Mouse (Mus musculus) heart, postnatal 25 days (tissue): ENCODE data around the gene Lipo4. TPM values are rescaled to one million over a fixed set of nuclear protein-coding genes. Genes with fewer than 3 reads are reported as not detected.
"Not testable (repeated sequence)": the region's sequence is repeated elsewhere in the genome, so short reads cannot be mapped to it uniquely, and the experiment has no call there.

Experiments used
- DNase-seq: peaks from one replicate; pipeline ENCODE4 v3.0.0; 2022; ENCODE audit warnings: low spot score
- intact Hi-C: fragments of 180-260 bp; cut with DNase I; formaldehyde crosslinking; loops from one replicate; pipeline ENCODE4 v1.15.1; 2025
- total RNA-seq, 2 experiments: library from RNA; stranded (reverse); gene quantifications; 2 replicates each; pipeline ENCODE4 v1.2.3; 2021

Lipo4 gene
- under 1 TPM; 0.26 to 0.34 TPM for total RNA-seq

GRCm38 (mm10) chr19:33517680-33518079 lies at the start of gene Lipo4:
Gene Lipo4 (minus strand): TSS chr19:33517780.
- intact Hi-C loops: no loop called here

GRCm38 (mm10) chr19:33456426-33456825 lies 61.2 kb downstream of the Lipo4 start:
- intact Hi-C loops, DNase-seq: not testable (repeated sequence)

More at GRCm38 (mm10) chr19:33517680-33518079, at the start of gene Lipo4:
- no peak for DNase-seq

GRCm38 (mm10) chr19:33453725-33454124 lies 63.9 kb downstream of the Lipo4 start:
- intact Hi-C loops: no loop called here
- DNase-seq: no peak

Other genes with a start within 250 kb of the Lipo4 start
- gene Rnls, start 125.5 kb downstream of the Lipo4 start, total RNA-seq: 10 to 100 TPM; 15.3 to 18.0 TPM
- not detected for gene Gm8978, start 107.5 kb upstream of the Lipo4 start, total RNA-seq
- gene Lipo2, start 233.6 kb upstream of the Lipo4 start, total RNA-seq: under 1 TPM; 0.17 to 0.39 TPM
- 1 to 10 TPM; 8.0 to 9.6 TPM for gene Lipo3, start 244.2 kb upstream of the Lipo4 start, total RNA-seq